Mouse (Mus musculus): ENCODE results near the gene Cd4.

Cd4 gene

DNA sequence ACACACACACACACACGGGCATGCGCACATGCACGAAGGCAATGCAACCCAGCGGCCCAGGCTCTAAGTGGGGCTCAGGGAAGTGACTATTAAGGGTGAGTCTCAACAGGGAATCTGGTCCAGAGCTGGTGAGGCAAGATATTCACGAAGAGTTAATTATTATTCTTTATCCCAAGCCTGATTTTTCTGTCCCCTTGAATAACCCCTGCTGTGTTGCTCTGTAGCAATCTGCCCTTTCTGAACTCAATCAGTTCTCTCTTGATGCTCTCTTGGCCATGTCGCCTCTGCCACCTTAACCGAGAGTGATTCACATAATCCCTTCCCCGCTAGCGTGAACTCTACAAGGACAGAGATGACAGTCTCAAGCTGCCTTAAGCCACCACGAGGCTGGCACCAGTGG is 4.7 kb downstream of the Cd4 start:
- no peak for DNase-seq

DNA sequence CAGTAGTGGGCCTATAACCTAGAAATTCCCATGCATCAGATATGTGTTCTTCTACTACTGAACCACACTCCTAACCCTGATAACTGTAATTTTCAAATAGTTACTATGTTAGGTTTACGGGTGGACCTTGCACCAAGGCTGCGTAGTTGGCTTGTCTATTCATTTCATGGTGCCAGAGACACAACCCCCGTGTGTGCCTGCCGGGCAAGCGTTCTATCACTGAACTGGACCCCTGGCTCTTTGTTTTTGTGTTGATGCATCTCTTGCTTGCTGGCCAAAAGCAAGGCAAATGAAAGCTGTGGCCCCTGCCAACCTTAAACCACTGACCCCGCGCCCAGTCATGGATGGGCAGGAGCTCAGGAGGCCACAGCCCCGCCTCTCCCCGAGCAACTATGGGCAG is 6.2 kb downstream of the Cd4 start:
- DNase-seq, result peak in 1 of 2 experiments; percentile 32

DNA sequence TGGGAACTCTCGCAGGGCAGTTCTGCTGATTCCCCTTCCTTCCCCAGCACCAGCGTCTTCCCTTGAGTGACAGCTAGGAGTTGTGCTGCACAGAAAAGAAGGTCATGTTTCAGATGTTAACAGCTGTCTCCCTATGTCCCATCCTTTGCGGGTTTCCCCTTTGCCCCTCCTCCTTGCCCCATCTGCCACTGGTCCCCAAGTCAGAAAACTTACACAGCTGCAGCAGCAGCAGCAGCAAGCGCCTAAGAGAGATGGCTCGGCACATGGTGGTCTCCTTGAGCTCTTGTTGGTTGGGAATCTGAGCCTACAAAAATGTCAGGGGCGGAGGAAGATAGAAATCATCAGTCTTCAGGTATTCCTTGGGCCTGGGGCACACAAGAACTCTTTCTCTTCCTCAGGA is 8.6 kb downstream of the Cd4 start:
- DNase-seq, result no peak

DNA sequence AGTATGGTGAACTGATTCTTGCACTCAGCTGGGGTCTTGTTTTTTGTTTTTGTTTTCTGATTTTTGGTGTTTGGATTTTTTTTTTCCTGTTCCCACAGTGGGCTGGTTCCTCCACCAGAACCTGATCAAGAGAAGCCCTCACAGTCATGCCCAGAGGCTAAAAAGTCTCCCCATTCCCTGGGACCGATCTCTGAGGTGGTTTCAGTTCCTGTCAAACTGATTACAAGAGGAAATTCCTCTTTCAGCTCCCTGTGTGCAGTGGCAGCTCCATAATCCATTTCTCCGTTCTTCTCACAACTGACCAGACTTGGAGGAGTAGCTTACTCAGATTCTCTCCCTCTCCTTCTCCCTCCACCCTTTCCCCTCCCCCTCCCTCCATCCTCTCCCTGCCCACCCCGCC is 13.7 kb downstream of the Cd4 start:
- DNase-seq, result no peak

DNA sequence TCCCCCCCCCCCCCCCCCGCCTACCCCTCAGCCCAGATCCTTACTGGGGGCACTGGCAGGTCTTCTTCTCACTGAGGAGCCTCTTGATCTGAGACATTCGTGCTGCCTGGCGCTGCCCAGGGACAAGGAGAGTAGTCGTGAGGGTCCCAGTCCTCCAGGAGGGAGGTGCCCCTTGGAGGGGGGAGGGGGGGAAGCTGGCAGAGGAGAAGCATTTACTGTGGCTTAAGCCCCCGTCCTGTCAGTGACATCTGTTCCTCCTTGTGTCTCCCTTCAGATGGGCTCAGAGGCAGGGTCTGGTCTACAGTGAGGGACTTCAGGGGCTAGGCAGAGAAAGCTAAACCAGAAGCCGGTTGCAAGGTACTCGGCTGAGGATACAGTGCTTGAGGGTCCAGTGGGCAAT is 21.5 kb downstream of the Cd4 start:
- DNase-seq, result no peak

DNA sequence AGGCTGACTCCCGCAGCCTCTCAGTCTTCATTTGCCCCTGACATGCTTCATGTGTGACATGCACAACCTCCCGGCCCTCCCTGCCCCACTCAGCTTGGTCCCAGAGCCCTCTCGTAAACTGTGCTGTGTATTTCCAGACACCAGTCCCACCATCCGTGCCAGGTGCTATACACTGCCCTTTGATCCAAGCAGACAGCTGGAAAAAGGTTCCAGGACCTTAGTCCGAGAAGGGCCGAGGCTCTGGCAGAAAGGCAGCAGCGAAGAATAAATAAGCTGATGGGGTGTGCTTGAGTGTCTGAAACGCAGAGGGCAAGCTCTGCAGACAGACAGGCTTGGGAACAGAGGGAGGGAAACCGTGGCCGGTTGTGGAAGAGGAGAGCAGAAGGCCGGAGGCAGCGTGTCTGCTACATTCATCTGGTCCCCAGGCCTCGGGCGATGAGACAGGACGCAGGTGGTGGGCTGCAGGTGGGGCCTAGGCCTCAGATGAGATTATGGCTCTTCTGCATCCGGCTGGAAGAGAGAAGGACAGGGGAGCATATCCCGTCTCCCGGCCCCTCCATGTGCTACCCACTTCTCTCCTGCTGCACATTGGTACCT is 22.2 kb downstream of the Cd4 start:
- peak; percentile 43 to 51 for DNase-seq

DNA sequence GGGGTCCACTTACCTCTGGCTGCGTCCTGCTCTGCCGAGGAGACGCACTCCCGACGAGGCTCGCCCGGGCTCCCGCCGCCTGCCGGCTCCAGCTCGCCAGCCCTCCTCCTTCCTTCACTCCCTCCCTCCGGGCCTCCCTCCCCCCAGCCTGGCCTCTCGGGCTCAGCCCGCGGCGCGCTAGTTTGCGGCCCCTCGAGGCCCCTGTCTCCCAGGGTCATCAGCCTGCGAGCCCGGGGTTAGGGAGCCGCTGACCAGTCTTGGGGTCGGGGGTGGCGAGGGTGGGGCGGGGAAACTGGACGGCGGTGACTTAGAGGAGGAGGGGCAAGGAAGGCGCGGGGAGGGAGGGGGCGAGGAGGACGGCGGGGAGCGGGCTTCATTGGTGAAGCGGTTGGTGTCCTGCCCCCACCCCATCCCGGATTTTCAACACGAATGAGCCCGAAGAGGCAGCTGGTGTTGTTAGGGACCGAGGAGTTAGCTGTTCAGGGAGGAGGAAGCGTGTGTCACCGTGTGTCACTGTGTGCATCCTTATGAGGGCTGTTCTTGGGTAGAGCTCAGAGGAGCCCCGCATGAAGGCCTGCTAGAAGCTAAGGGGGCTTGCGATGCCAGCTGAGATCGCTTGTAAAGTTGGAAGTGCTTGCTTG is 24.2 kb downstream of the Cd4 start, which contains the start of gene Gpr162:
Gpr162 (minus strand) TSS at position 326 of the 641 bp plus-strand sequence.
- peak; percentile 56 to 79 for DNase-seq

DNA sequence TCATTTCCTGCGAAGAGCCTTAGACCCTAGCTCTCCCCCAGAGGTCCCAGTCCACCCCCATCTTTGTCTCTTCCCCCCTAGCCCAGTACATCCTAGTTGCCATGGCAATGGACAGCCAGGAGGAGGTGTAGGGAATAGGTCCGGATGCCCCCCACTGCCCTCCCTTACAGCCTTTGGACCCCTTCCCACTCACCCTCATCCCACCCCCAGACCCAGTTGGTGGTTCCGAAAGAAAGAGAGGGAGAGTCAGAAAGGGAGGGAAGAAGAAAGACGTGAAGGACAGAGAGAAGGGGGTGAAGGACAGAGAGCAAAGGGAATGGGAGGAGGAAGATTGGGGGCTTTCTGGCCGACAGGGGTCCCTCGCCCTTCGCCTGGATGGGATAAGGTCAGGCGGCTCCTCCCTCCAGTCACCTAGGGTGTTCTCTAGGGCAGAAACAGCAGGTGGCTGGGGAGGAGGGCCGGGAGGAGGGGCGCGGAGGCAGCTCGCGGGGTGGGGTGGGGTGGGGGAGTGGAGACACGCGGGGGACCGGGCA is 24.8 kb downstream of the Cd4 start:
- no peak for DNase-seq

DNA sequence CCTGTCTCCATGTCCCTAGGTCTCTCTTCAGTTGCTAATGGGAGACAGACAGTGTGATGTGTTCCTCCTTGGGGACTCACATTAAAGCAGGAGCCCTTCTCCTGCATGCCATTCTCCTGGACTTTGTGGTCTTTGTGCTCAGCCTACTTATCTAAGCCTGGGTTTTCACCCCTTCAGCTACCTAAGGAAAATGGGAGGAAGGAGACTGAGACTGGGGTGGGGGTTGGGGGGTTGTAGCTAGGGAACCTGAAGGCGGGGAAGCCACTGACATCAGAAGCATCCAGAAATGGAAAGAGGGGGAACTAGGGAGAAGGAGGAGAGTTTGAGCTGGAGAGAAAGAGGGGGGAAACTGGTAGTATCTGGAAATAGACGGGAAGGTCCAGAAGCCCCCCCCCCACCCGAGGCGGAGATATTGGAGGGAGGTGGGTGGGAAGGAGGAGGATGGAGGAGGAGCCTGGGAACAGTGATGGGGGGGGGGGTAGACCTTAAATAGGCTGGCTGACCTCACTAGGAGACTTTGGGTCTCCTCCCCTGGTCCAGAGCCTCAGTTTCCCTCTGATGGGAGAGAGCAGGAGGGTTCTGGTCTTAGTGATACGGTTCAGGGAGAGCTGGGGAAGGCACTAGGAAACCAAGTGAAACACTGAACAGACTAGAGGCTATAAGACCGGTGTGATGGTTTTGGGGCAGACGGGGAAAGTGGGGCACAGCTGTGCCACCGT is 25.5 kb downstream of the Cd4 start:
- DNase-seq, result no peak

DNA sequence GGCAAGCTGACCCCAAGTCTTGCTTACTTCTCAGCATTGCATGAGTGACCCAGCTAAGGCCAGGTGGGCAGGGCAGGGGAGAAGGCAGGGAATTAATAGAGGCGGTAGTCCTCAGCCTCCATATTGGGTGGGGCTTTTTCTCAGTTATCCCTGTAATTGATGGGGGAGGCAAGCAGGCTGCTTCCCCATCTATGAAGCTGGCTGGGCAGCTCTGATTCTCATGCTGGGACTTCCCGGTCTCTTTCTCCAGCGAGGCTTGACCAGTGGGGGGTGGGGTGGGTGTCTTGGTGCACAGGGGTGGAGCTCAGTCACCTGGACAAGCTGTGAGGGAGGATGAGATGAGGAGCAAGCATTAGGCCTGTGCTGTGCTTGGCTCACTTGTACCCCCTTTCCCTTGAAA is 26.2 kb downstream of the Cd4 start:
- no peak for DNase-seq

DNA sequence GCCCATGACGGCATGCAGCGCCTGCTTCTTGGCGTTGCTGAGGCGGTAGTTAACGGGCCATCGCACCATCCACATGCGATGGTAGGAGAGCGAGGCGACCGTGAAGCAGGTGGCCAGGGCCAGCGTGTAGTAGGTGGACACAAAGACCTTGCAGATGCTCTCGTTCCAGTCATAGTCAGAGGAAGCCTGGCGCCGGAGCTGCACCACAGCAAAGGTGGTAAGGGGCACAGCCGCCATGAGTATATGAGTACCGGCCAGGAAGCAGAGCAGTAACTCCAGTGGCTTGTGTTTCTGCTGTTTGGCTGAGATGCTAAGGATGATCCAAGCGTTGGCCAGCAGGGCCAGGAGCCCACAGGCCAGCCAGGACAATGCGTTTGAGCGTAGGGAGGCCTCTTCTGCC is 26.8 kb downstream of the Cd4 start:
- no peak for DNase-seq

DNA sequence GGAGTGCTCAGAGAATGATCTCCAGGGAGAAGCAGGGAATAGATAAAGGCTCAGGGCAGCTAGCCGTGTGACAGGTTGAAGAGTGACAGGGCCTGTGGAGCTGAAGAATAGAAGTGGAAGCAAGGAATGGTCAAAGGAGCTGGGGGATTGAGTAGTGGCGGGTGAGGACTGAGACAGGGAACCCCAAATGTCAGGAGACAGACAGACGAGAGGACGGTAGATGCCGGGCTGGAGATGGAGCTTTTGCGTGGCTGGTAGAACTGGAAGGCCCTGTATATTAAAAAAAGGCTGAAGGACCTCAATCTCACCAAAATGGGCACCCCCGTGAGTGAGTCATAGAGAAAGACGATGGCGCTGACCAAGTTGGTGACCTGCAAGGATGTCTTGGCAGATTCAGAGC is 27.5 kb downstream of the Cd4 start:
- no peak for DNase-seq

DNA sequence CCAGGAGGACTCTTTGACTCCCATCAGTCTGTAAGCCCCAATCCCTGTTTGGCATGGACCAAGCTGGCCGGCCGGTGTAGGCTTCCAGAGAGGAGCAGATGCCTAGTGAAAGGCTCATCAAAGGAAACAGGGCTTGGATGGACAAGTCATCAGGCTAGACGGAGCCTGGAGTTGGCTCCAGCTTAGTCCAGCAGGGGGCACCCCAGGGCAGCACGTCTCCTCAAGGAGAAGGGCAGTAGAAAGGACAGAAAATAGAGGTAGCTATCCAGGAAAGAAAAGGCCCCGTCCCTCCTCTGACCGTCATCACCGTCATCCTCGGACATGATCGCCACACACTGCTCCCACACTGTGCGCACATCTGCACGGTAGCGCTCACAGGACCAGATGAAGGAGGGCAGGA is 28.3 kb downstream of the Cd4 start:
- DNase-seq, result peak; percentile 87 to 96

DNA sequence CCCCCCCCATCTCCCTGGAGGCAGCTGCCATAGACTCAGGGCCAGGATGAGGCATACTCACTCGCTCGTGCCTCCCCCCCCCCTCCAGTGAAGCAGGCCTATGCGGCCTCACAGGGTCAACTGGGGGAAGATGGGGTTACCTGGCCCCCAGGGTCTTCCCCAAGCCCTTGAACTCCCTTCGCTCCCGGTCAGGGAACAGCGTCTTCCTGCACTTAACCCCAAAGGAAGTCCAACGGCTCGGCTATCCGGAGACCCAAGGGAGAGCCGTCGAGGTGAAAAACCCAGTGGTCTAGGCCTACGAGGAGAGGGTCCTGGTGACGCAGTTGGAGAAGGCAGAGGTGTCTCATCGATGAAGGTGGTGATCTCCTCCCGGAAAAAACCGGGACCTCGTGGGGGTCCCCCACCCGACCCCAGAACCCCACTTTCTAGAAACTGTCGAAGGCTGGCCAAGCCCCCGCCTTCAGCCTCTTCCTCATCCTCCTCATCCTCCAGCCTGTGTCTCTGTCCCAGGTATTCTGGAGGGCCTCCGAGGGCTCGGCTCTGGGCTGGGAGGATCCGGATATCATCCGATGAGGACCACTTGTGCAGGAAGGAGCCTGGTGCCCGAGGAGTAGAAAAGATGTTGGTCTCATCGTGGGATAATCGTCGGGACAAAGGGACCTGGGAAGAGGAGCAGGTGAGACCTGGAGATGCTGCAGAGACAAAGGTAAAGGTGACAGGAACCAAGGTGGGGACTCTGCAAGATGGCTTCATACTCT is 29.3 kb downstream of the Cd4 start:
- DNase-seq, result no peak

DNA sequence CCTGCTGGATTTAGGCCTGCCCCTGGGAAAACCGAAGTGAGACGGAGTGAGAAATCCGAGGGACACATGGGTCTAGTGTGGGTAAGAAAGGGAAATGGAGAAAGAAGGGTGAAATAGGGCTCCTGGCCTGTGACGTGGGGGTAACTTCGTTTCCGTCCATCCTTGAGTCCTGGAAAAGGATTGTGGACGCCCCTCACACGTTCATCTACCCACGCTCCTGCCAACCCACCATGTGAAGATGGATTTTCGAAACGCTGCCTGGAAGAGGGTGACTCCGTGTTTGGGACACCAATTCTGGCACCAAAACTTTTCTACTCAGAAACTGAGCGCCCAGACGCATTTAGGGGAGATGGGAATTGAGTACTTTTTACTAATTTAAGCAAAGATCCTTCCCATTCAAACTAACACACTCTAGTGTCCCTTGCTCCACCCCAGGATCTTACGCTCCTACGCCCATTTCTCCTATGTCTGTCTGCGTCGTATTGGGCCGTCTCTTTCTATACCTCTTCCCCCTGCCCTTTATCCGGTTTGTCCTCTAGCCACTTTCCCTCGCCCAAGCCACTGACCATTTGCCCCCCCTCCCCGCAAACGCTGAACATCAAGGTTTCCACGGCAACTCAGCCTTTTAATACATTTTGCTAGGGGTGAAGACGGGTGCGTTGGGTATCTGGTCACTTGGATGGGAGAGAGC is 30.0 kb downstream of the Cd4 start:
- DNase-seq, result no peak

DNA sequence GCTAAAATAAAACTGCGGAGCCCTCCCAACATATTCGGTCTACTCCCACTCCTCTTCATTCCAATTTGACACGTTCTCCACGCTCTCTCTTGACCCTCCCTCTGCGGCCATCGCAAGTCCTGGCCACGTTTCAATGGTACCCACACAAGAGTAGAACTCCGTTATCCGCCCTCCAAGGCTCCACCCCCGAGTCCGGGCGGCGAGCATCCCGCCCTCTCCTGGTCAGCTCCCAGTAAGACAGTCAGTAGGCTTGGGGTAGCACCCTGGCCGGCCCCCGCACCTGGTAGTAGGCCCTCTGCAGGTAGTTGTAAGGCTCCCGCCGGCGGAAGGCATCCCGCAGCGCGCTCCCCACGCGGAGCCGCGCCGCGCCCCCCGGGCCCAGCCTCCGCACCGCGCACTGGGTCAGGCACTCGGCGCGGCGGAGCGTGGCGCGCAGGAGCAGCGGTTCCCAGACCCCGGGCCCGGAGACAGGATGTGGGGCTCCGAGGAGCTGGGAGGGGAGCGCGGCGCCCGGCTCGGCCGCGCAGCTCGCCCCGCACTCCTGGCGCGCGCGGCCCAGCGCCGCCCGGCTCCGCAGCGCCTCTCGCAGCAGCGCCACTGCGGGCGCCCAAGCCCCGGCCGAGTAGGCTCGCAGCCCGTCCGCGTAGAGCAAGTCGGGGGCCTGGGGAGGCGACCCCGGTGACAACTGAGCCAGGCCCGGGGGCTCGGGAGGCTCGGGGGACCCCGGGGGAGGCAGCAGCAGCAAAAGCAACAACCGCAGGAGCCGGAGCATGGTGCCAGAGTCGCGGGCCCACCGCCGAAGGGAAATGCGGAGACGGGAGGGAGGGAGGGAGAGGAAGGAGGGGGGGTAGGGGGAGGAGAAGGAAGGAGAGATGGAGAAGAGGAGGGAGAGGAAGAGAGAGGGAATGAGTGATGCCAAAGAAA is 30.8 kb downstream of the Cd4 start, which contains the start of gene P3h3:
P3h3 (minus strand) TSS at position 837 of the 924 bp plus-strand sequence.
- DNase-seq, result peak; percentile 79 to 86

DNA sequence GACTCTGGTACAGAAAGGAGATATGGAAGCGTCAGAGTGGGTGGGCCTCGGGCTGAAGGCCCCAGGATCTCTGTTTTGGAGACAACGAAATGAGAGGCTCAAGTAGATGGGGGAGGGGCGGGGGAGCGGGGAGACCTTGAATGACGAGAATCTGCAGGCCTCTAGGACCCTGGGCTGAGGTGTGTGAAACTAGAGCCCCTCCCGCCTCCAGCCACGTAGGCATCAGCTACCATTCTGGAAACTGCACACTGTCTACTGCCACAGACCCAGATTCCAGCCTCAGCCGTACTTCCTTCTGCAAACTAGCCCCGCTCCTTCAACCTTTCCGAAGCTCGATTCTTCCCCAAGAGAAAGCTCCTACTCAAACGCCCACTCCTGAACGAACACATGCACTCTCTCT is 31.7 kb downstream of the Cd4 start:
- no peak for DNase-seq

DNA sequence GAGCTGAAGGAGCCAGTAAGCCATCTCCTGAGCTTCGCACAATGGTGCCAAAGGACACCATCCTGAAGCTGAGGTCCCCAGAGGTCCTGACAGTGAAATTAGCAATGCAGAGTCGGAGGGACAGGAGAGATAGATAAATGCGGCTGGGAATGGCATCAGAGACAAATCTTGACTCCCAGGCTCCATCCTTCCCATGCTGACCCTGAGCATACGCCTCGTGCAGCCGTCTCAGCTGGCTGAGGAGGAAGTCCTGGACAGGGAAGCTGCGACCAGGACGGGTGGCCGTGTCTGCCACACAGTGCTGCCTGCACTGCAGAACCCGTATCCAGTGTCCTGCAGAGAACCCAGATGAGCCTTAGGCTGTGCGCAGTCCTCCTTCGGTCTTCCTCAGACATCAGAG is 33.4 kb downstream of the Cd4 start:
- no peak for DNase-seq

DNA sequence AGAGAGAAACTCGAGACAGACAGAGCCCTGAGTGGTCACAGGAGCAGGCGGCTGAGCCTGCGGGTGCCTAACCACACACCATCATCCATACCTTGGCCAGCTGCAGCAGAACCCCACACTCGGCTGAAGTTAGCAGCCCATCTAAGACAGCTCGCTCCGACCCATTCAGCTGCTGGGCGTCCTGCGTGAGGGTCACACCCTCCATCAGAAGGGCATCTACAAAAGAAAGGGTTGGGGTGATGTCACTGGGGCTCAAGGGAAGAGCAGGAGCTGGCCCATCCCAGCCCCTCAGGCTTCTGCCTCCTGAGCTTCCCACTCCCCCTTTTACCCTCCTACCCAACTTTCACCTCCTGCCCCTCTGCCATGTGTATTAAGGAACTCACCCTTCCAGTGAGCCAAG is 37.5 kb downstream of the Cd4 start:
- no peak for DNase-seq

DNA sequence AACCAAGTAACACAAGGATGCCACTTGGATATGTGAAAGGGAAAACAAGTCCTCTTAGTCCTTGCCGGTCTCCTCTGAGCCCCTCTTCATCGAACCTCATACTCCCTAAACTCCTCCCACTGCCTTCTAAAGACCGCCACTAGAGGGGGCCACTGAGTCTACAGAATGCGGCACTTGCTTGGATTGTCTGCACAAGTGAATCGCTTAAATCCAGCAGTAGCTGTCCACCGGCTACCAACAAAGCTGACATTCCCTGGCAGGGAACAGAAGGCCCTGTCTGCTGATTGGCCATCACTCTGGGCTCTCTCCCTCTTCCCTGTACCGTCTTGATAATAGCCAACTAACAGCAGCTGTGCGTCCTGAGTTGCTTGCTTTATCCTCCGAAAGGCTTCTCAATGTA is 40.7 kb downstream of the Cd4 start:
- DNase-seq, result peak; percentile 89 to 94

Measured in kidney, postnatal 36 days (tissue).